Mouse (Mus musculus) liver, embryonic 11.5 days (tissue): Measurements from ENCODE around the gene Med17. TPM values are rescaled to one million over a fixed set of nuclear protein-coding genes. Genes with fewer than 3 reads are reported as not detected.
"Not testable (repeated sequence)": the region's sequence is repeated elsewhere in the genome, so short reads cannot be mapped to it uniquely, and the experiment has no call there.

Experiments
- ATAC-seq: fragments of 200-750 bp; cut with Nextera tagmentation; replicated peaks from 2 replicates; pipeline ENCODE4 v1.8.0; 2017; ENCODE audit warnings: moderate number of reproducible peaks, mild to moderate bottlenecking, moderate TSS enrichment, moderate library complexity; ENCODE audit not compliant: low FRiP score
- DNase-seq: peaks from one replicate; pipeline ENCODE4 v3.0.0-alpha.2; 2017; ENCODE audit warnings: low spot score
- H3K27ac ChIP-seq: fragments of 300-500 bp; sonication (generic); 2 replicates; pipeline ENCODE4 v1.5.1; 2014; ENCODE audit warnings: mild to moderate bottlenecking, low read depth, low read length, control low read depth
- H3K27me3 ChIP-seq: fragments of 300-500 bp; sonication (generic); replicated peaks from 2 replicates; pipeline ENCODE4 v1.6.1; 2014; ENCODE audit warnings: low read length, mixed read lengths; ENCODE audit not compliant: control insufficient read depth, insufficient read depth
- H3K36me3 ChIP-seq: fragments of 300-500 bp; sonication (generic); 2 replicates; pipeline ENCODE4 v1.6.1; 2014; ENCODE audit warnings: mild to moderate bottlenecking, low read length, moderate library complexity, mixed read lengths; ENCODE audit not compliant: control insufficient read depth, insufficient read depth
- H3K4me1 ChIP-seq: fragments of 300-500 bp; sonication (generic); replicated peaks from 2 replicates; pipeline ENCODE4 v1.6.1; 2014; ENCODE audit warnings: low read length, mixed read lengths; ENCODE audit not compliant: control insufficient read depth, insufficient read depth
- H3K4me2 ChIP-seq: fragments of 300-500 bp; sonication (generic); 2 replicates; pipeline ENCODE4 v1.6.1; 2014; ENCODE audit warnings: mild to moderate bottlenecking, control low read depth, moderate library complexity
- H3K4me3 ChIP-seq: fragments of 300-500 bp; sonication (generic); 2 replicates; pipeline ENCODE4 v1.5.1; 2014; ENCODE audit warnings: low read depth, low read length, control low read depth
- H3K9ac ChIP-seq: fragments of 300-500 bp; sonication (generic); 2 replicates; pipeline ENCODE4 v1.6.1; 2014; ENCODE audit warnings: low read depth, low read length, control low read depth
- H3K9me3 ChIP-seq: fragments of 300-500 bp; sonication (generic); 2 replicates; pipeline ENCODE4 v1.6.1; 2016; ENCODE audit warnings: low read length, inconsistent platforms, mixed read lengths; ENCODE audit not compliant: control insufficient read depth
- WGBS: fragments of 180-500 bp; shearing (Covaris S2); extraction: QIAGEN DNeasy Blood & Tissue Kit; methylation state at CpG from one replicate; pipeline ENCODE4 v1.1.7; 2014; 5-methylcytosine and 5-hydroxymethylcytosine counted together
- polyA plus RNA-seq: library from polyadenylated mRNA; unstranded; fragments of >200 nt; fragmentation: Nextera tagmentation; extraction: Ambion mirVana; gene quantifications from 2 replicates; pipeline ENCODE4 v1.2.1, GENCODE M21; 2014

The Med17 gene
- polyA plus RNA-seq, 1 experiment from 2014 or later = 41.9 TPM

GRCm38 (mm10) chr9:15309425-15309824 lies 29.7 kb upstream of the Med17 start:
- ATAC-seq (no peak), DNase-seq (no peak)
- peaks cover 48% of the 10 kb centered on the region for H3K36me3 ChIP-seq
- H3K4me1 ChIP-seq = peaks cover 15% of the 10 kb centered on the region
- H3K4me2 ChIP-seq = peak overlapping the region; percentile 91
- WGBS = 71% methylated on average over 4 of the region's 4 CpGs
- no peaks in the 10 kb centered on the region for H3K27me3 ChIP-seq
- H3K9me3 ChIP-seq = no peaks in the 10 kb centered on the region
- peak overlapping the region; percentile 33 for H3K4me3 ChIP-seq
- H3K9ac ChIP-seq = no peak overlapping the region
- H3K27ac ChIP-seq = no peak overlapping the region

- WGBS = 48% methylated on average over 2 of the region's 2 CpGs
- H3K9ac ChIP-seq = no peak overlapping the region
- H3K27ac ChIP-seq = no peak overlapping the region
- no peak for ATAC-seq
- H3K4me3 ChIP-seq = peak overlapping the region; percentile 72
- peaks cover 37% of the 10 kb centered on the region for H3K36me3 ChIP-seq
- H3K4me1 ChIP-seq = peaks cover 15% of the 10 kb centered on the region
- H3K27me3 ChIP-seq = no peaks in the 10 kb centered on the region
- peak overlapping the region; percentile 91 for H3K4me2 ChIP-seq
- no peak for DNase-seq
- H3K9me3 ChIP-seq = no peaks in the 10 kb centered on the region
Observed at GRCm38 (mm10) chr9:15308254-15308653, 28.5 kb upstream of the Med17 start.

DNA sequence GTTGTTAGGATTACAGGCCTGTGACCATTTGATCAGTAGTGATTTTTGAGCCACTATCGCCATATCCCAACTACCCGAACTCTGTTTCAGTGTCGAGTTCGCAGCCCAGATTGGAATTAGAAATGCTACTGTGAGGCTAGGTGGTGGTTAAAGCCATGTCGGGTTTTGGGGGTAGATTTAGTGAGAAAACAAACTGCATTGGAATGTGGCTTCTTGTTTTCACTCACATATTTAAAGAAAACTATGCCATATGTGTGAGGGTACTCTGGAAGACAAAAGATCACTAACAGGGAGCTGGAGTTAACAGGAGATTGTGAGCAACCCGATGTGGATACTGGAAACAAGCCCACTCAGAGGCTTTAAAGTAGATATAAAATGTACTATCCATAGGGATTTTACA lies 27.5 kb upstream of the Med17 start:
- ATAC-seq (no peak), DNase-seq (peak; percentile 37)
- Histone ChIP-seq H3K27ac (peak overlapping the region; percentile 82), H3K9ac (peak overlapping the region; percentile 87), H3K9me3 (no peaks in the 10 kb centered on the region), H3K4me2 (peak overlapping the region; percentile 91), H3K4me1 (peaks cover 15% of the 10 kb centered on the region), H3K27me3 (no peaks in the 10 kb centered on the region), H3K4me3 (peak overlapping the region; percentile 72), H3K36me3 (peaks cover 30% of the 10 kb centered on the region)
- WGBS = 8% methylated on average over 6 of the region's 6 CpGs

- DNase-seq (no peak), ATAC-seq (peak; percentile 69)
- Histone ChIP-seq H3K9me3 (no peaks in the 10 kb centered on the region), H3K4me3 (peak within 1 kb of the TSS; percentile 72), H3K9ac (peak within 1 kb of the TSS; percentile 87), H3K4me1 (peaks cover 15% of the 10 kb centered on the region), H3K36me3 (peaks cover 25% of the 10 kb centered on the region), H3K27ac (peak within 1 kb of the TSS; percentile 82), H3K27me3 (no peaks in the 10 kb centered on the region), H3K4me2 (peak within 1 kb of the TSS; percentile 91)
- WGBS = under 1% methylated on average over 35 of the region's 35 CpGs
Observed at GRCm38 (mm10) chr9:15306398-15307119, 26.8 kb upstream of the Med17 start, which contains the start of gene 4931406C07Rik. Gene 4931406C07Rik, minus strand, starts transcription at chr9:15306448.

DNA sequence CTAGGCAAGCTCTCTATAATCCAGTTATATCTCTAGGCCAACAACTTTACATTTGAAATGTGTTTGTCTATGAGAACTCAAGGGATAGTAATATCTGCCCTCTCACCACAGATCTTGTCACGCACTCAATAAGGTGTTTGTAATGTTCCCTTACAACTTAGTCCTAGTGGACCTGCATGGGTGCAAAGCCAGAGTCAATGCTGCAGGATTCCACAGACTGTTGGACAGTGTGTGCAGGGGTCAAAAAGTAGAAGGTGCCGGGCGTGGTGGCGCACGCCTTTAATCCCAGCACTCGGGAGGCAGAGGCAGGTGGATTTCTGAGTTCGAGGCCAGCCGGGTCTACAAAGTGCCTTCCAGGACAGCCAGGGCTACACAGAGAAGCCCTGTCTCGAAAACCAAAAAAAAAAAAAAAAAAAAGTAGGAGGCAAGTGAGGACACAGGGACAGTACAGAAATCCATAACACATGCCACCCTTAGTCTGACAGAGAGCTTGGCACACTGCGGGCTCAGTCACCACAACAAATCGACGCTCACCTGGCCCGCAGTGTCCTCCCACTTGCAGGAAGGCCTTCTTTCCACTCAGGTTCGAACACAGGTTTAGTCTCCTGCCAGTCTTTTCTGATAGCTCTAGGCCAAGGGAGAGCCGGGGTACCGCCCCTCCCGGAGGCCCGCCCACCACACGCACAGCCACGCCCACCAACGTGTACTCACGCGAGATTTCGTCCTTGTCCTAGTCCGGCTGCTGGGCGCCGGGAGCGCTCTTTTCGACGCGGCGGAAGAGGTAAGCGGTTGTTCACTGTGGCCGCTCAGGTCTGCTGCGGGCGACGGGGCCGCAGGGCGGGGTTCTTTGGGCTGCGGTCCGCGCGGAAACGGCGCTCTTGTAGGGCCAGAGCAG lies 26.0 kb upstream of the Med17 start, which contains the start of gene Taf1d:
Gene Taf1d, plus strand, starts transcription at position 712 of the 895 bp plus-strand sequence.
- Histone ChIP-seq H3K27me3 (no peaks in the 10 kb centered on the region), H3K9ac (peak within 1 kb of the TSS; percentile 87), H3K4me2 (peak within 1 kb of the TSS; percentile 91), H3K36me3 (peaks cover 25% of the 10 kb centered on the region), H3K4me3 (peak within 1 kb of the TSS; percentile 72), H3K27ac (peak within 1 kb of the TSS; percentile 82), H3K4me1 (peaks cover 15% of the 10 kb centered on the region), H3K9me3 (no peaks in the 10 kb centered on the region)
- DNase-seq = peak; percentile 92
- 10% methylated on average over 45 of the region's 45 CpGs for WGBS
- peak; percentile 95 for ATAC-seq

GRCm38 (mm10) chr9:15302881-15303280 lies 23.1 kb upstream of the Med17 start:
- no peak overlapping the region for H3K9ac ChIP-seq
- no peaks in the 10 kb centered on the region for H3K9me3 ChIP-seq
- peaks cover 6% of the 10 kb centered on the region for H3K4me1 ChIP-seq
- WGBS = 74% methylated on average over 2 of the region's 2 CpGs
- DNase-seq (no peak), ATAC-seq (no peak)
- no peak overlapping the region for H3K4me2 ChIP-seq
- peaks cover 7% of the 10 kb centered on the region; the same call in 1 of the 2 replicates for H3K36me3 ChIP-seq
- no peaks in the 10 kb centered on the region for H3K27me3 ChIP-seq
- H3K27ac ChIP-seq = no peak overlapping the region
- no peak overlapping the region for H3K4me3 ChIP-seq

DNA sequence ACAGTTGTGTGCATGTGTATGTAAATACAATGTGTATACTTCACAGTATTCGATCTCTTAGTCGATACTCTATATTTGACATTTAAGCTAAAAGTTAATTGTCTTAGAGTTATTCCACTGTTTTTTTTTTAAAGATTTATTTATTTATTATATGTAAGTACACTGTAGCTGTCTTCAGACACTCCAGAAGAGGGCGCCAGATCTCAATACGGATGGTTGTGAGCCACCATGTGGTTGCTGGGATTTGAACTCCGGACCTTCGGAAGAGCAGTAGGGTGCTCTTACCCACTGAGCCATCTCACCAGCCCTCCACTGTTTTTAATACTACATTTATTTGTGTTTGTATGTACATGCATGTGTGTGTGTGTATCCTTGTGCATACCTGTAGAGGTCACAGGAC lies 22.3 kb upstream of the Med17 start:
- H3K4me1 ChIP-seq = not testable (repeated sequence)

DNA sequence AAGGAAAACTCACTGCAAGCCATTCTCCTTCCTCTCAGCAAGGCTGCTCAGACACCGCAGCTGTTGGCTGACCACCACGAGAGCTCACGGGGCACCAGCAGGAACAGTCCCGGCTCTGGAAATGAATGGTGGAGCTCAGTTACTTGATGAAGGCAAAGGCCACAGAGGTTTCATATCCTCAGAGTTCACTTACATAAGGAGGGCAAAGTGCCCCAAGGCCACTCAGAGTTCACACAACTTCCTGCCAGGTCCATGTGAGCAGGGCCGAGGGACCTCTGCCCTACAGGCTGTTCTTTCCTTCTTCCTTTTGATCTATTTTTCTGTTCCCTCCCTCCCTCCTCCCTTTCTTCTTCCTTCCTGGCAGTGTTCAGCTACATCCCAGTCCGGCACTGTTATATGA lies 21.7 kb upstream of the Med17 start:
- Histone ChIP-seq H3K9ac (no peak overlapping the region), H3K4me1 (no peaks in the 10 kb centered on the region; the same call in 1 of the 2 replicates), H3K4me3 (peak overlapping the region; percentile 3; the same call in 1 of the 2 replicates), H3K36me3 (no peaks in the 10 kb centered on the region), H3K27ac (peak overlapping the region; percentile 21), H3K9me3 (no peaks in the 10 kb centered on the region), H3K27me3 (no peaks in the 10 kb centered on the region), H3K4me2 (peak overlapping the region; percentile 36; the same call in 1 of the 2 replicates)
- no peak for ATAC-seq
- no peak for DNase-seq
- WGBS = 46% methylated on average over 6 of the region's 6 CpGs

More for the DNA sequence above, 22.3 kb upstream of the Med17 start:
- not testable (repeated sequence) for H3K27ac ChIP-seq, H3K4me3 ChIP-seq, H3K27me3 ChIP-seq, H3K9me3 ChIP-seq, H3K36me3 ChIP-seq, H3K9ac ChIP-seq, H3K4me2 ChIP-seq, ATAC-seq, DNase-seq
- WGBS = 70% methylated on average over 6 of the region's 6 CpGs
